Mouse (Mus musculus): ENCODE measurements around the gene Kcnab2.

GRCm38 (mm10) chr4:152512221-152512925 is 34.7 kb upstream of the Kcnab2 start:
- TF ChIP-seq CTCF (IDR thresholded peaks at IDR 0.05) = no peak
- TF ChIP-seq EP300 (IDR thresholded peaks at IDR 0.05; ENCODE audit: insufficient read depth, low read depth, low read length) = no peak
- TF ChIP-seq POLR2A (IDR thresholded peaks at IDR 0.05; ENCODE audit: insufficient read depth, low read depth, low read length) = no peak
